Mouse (Mus musculus) MN1 (cell line): ENCODE measurements around the gene Tspan13.

Experiments used
- DNase-seq: peaks from one replicate; pipeline ENCODE4 v3.0.0-alpha.2; 2016; ENCODE audit warnings: low spot score

The Tspan13 gene

DNA sequence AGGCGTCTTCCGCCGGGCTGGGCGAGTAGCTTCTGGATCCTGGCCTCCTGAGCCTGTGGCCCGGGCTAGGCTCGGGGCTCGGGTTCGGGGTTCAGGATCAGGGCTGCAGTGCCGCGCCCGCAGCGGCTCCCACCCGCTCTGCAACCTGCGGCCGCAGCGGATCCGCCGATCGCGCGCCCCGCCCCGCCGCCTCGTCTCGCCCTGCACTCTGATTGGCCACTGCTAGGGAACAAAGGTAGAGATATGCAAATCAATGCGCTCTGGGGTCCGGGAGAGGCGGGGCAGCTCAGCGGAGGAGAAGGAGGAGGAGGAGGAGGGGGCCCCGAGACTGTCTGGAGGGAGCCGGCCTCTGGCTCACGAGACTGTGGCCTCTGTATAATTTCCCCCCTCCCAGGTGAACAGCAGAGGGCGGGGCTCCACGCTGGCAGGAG lies at the start of gene Tspan13:
Gene Tspan13, minus strand, starts transcription at position 153 of the 431 bp plus-strand sequence.
- DNase-seq, result peak; percentile 94

DNA sequence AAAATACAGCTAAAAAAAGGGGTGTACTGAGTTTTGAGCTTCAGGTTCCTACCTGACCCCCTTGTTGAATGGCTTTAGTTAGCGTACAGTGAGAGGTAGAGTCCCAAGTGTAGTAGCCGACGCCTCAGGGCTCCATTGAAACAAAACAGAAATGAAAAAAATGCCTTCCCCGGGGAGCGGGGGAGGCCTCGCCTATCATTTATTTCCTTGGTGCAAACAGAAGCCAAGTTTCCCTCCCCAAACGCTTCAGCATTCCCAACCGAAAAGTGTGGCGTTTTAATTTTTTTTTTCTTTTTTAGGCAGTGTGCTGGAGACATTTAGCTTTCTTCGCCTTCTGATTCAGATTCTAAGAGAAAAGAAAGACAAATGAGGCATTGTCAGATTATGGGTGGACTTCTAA lies 49.7 kb upstream of the Tspan13 start:
- no peak for DNase-seq

DNA sequence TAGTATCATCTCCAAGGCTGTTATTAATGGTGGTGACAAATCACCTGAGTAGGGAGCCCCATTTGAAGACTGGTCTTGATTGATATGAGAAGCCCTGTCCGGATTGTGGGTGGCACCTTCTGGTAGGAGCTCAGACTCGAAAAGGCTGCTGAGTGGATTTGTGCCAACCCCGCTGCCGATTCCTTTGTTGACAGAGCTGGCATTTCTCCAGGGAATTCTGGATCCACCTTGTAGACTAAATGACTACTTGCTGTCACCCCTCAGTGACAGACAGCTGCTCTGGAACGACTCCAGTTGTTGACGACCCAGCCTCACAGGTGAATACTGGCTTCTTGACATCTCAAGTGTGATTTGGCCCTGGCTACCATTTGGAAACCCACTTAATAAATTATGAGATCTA lies 46.9 kb upstream of the Tspan13 start:
- peak; percentile 11 for DNase-seq

DNA sequence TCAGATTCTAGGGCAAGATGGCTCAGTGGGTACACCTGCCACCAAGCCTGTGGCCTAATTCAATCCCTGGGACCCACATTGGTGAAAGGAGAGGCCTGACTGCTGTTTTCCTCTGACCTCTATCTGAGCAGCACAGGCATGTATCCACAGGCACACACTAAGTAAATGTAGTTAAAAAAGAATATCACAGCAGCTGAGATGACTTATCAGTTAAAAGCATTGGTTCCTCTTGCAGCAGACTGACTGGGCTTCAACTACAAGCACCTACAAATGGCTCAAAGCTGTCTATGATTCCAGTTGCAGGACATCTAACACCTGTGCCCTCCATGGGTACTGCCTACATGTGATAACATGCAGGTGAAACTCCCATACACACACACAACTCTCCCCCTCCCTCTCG lies 46.5 kb upstream of the Tspan13 start:
- DNase-seq, result no peak

DNA sequence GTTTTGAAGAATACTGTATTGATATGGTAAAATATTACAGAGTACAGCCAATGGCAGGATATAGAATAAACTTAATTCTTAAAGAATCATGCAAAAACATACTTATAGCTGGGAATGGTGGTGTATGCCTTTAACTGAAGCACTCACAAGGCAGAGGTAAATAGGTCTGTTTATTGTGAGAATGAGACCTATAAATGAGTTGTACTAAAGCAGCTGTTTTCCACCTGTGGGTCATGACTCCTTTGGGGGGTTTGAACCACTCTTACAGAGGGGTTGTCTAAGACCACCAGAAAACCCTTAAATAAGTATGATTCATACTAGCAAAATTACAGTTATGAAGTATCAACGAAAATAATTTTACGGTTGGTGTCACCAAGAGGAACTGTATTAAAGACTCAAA lies 43.1 kb upstream of the Tspan13 start:
- no peak for DNase-seq

DNA sequence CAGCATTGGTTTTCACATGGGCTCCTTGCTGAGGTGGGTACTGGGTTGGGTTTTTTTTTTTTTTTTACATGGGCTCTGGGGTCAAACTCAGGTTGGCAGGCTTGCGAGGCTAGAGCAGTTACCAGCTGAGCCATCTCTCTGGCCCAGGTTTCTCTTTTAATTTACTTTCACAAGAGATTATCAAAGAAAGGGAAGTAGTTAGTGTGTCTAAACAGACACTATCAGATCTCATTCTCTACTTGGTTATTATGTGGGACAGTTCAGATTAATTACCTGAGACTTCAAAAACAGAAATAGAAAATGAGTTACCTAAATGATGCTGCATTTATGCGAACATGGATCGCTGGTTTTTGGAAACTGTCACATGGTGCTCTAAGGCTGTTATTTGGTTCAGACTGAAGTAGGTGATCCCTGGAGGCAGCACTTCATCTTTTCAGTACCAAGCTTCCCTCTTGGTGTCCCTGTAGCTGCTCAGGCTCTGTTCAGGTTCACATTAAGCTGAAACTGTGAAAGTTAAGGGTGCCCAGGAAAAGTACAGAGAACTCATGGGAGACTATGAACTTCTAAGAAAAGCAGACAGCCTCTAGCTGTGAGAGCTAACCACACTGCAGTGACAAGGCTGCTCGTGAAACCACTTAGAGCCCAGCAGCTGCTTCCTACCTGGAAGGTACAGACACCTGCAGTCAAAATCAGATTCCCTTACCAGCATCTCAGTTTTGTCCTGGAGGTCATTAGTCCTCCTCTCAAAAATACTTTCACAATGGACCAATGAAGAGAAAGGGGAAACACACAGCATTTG lies 36.0 kb upstream of the Tspan13 start:
- DNase-seq, result no peak

DNA sequence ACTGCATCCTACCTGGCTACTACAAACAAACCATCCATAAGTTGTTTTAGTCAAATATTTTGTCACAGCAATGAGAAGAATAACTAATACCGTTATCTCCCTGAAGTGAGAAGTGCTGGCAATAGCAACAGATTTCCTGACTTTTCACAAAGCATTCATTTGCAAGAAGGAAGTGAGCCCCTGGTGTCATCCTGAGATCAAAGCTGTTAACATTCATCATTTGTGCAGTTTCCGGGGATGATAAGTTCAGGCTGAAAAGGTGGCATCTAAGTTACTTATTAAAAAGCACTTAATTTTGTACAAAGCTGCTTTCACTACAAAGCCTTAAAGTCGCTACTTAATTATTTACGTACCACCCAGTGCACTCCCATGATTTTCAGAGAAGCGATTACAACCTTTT lies 30.6 kb upstream of the Tspan13 start:
- DNase-seq, result no peak

DNA sequence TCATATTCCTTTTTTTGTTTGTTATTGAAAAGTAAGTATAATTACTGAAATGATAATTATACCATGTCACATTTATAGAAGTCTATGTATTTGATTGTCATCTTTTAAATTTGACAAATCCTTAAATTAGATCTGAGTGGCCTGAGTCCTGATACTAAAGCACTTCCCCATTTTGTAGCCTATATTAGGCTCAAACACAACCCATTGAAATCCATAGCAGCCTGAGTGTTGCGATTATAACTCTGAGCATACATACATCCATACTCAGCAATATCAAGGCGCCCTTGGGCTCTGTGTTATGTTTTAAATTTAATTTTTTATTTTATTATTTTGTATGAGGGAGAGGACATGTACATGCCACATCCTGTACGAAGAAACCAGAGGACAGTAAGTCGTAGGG lies 27.9 kb upstream of the Tspan13 start:
- DNase-seq, result no peak

DNA sequence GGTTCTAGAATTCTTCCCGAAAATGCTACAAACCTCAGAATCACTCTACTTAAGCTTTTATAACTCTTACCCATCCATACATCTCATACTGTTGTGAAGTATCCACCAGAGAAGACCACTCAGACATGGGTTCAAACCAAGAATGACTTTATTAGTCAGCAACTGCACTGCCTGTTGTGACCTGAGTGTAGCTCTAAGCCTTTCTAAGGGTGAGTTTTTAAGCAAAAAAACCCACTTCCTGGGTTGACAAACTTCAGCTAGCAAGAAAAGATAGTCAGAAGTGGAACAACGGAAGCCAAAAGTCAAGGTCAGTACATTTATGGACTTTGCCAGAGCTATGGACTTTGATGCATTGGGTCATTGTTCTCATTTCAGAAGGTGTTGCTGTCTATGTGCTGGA lies 25.2 kb upstream of the Tspan13 start:
- no peak for DNase-seq

DNA sequence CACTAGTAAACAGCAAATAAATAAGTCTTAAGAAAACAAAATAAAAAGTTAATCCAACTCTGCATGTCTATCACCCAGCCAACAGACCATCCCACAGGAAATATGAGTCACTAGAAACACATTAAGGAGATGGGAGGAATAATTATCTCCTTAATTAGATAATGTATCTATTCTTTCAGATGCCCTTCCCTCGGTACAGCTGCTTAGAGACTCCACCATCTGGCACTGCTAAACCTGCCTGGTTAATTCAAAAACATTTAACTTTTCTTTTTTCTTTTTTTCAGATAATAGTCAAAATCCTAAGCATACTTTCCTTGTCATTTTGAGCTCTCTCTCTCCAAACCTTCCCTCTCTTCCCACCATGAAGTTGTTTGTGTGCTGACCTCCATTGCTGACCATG lies 23.6 kb upstream of the Tspan13 start:
- peak; percentile 47 for DNase-seq

DNA sequence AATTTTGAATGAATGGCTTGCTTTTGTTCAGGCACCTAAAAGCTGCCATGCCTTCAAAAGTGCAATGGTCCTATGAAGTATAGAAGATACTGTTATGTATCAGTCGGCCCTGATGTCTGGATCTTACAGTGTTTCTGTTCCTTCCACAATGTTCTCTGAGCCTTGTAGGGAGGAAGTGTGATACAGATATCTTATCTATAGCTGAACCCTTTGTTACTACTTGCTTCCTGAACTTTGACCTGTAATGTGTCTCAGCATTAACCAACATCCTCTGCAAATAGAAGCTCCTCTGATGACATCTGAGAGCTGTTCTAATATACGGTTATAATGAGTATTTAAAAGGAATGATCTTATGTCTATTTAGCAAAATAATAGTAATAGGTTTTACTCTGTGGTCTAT lies 15.4 kb upstream of the Tspan13 start:
- DNase-seq, result no peak

DNA sequence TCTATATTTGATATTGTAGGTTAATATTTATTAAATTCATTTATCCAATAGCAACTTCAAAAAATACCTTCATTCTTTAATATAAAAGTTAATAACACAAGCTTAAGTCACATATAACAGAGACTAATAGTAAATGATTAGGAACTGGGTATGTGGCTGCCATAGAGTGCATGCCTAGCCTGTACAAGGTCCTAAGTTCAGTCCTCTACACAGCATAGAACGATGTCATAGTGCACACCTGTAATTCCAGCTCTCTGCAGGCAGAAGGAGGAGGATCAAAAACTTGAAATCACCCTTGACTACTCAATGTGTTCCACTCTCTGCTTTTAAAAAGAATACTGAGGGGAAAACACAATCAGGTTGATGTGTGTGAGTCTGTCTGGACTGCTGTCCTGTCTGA lies 8.0 kb upstream of the Tspan13 start:
- DNase-seq, result no peak

DNA sequence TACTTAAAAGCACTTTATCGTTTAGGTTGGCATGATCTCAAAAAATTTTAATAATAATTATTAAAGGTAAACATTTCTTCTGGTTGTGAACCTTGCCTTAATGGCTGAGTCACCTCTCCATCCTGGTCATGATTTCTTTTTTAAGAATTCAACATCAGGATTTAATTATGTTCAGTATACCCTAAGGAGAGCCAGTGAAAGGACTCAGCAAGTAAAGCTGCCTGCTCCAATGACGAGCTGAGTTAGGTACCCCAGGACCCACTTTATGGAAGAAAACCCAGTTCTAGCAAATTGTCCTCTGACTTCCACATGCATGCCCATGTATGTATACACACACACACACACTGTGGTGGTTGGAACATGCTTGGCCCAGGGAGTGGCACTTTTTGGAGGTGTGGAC lies 5.3 kb upstream of the Tspan13 start:
- DNase-seq, result no peak

DNA sequence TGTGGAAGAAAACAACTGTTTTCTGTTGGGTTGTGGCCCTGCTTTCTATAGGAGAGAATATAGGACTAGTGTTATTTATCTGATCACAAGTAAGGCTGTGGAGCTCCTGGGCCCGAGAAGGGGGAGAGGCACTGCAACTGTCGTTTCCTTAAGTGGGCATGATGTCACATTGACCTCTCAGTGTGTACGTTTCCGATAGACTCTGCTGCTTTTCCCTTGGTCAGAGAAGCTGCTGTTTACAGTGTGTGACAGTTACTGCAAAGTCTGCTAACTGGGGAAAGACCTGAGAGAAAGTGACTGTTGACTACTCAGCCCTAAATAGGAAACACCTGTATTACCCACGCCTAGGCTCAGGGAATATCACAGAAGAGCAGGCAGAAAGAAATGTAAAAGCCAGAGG lies 3.9 kb upstream of the Tspan13 start:
- DNase-seq, result no peak

DNA sequence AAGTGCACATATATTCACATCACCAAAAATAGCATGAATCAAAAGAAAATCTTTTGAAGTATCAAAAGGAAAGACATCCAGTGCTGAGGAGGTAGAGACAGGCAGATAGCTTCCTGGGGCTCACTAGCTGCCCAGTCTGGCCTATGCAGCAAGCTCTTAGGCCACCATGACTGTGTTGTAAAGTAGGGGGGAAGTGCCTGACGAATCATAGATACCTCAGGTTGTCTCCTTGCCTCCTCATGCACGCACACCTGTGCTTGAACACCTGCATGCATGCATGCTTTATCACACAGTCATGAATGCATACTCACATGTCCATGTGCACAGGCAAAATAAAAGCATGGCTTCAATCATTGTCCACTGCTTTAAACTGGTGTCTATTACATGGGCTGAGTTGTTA lies 2.4 kb upstream of the Tspan13 start:
- no peak for DNase-seq

DNA sequence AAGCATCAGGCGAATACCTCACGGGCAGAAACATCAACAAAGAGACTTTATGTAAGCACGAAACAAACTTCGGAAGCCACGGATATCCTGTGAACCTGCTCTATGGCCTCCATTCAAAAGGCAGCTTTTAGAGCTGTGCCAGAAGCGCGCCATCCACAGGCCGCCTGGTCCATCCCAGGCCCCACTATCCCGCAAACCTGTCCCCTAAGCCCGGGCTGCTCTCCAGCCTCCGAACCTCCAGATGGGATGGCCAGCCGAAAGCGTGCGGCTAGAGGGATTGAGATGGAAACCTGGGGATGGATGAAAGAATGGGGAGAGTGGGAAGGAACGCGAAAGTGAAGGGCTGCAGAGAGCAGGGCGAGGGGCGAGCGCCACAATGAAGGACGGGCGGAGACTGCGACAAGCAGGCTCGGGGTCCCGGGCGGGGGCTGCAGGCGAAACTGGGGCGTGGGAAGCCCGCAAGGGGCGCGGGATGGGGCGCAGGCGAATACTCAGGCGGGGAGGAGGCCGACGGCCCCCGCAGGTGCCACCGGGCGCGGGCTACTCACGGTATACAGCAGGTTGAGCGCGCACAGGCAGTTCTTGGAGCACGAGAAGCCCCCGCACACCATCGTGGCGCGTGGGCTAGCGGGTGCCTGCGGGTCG lies 475 bp downstream of the Tspan13 start:
- peak; percentile 69 for DNase-seq

DNA sequence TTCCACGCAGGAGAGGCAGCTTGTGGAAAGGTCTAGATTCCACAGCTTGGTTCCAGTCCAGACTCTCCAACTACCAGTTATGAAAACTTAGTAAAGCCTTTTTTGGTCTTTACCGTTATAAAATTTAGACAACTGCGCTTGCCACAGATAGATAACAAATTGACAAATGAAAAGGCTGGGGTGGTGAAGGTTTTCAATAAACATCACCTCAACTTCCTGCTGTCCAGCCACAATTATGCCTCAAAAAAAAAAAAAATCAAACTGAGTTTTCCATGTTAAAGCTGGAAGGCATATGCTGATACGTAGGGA lies 1.1 kb downstream of the Tspan13 start:
- DNase-seq, result no peak

DNA sequence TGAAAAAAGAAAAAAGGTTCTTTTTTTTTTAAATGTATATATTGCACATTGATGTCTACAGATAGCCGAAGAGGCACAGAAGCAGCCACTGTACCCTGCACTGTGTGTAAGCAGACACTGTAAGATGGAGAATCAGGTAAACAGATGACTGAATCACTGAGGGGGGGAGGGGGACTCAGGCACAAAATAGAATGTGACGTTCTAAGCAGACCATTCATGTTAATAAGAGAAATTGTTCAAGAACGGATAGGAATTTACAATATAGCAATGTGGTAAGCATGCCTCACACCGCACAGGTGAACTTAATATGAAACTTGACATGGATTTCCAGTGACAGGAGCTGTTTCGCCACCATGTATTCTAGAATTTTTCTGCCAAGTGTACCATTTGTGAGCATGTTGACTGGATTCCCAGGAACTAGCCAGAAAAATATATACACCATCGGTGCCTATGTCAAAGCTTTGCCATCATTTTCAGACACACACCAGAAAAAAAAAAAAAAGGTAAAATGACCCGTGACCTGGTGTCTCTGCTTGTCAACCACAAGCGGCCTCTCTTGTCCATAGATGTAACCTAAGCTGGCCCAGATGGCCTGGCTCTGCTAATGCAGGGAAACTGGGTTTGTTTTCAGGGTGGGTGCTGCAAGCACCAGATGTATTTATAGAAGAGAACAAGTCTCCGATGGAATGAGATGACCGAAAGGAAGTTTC lies 1.6 kb downstream of the Tspan13 start:
- peak; percentile 55 for DNase-seq

DNA sequence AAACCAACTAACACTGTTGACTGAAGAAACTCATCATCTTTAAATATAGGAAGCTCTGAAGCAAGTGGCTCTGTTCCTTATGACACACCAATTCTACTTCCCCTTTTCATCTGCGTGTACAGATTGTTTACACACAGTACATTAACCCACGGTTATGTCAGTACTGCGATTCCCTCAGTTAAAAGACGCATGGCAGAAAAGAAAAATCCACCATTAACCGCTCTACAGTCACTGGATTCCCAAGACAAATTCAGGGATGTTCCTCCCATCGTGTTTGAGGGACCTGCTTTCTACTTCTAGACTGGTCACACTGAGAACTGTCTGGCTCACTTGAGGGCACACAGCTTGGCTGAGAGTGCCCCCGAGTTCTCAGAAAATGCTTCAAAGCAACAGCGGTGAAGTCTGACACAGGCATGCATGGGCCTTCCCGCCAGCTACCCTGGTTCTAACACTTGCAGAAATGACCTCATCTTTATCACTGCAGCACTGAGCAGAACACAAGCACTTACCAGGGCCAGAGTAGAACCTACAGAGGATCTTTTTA lies 2.7 kb downstream of the Tspan13 start:
- DNase-seq, result no peak

DNA sequence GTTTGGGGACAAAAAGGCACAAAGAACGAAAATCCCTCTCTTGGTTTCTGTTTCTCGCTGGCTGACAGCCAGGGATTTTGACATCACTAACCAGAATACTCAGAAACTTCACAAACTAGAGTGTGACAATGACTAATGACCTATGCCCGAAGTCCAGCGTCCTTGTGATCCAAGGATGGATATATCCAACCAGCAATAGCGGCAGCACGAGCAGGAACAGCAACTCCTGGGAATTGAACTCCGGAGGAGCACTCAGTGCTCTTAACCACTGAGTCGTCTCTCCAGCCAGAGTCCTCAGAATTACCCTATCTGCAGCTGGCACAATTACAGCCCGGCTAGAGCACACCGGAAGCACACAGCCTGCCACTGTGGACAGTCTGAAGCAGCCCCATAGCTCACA lies 5.5 kb downstream of the Tspan13 start:
- DNase-seq, result no peak

DNA sequence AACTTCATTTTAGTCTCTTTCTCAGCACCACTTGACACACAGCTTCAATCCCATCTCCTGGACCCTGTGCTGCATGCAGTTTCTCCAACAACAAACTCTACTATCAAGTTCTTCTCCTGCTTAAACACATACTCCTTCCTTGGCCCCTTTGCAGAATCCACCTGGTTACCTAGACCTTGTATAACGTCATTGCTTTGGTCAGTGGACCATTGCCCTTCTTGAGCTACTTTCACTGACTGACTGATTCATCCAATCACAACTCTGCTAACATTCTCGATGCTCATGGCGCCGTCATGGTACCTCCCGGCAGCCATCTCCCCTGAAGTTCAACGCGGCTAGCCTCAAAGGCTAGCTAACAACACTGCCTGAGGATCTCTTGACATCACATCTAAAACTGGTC lies 6.2 kb downstream of the Tspan13 start:
- no peak for DNase-seq

DNA sequence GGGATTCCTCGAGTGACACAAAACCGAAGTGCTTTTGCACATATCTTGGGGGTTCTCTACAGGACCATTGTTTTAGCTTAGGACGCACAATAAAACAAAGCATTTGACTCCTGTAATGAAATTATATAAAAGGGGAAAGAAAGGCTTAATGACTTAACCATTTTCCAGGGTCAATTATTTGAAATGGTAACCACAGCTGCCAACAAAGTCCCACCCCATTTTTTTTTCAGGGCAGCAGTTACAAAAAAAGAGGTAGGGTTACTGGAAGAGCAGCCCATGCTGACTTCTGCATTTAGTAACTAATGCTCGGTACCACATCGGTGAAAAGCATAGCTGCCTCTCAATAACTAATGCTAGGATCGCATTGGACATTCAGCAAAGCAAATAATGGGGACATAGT lies 6.8 kb downstream of the Tspan13 start:
- DNase-seq, result no peak

DNA sequence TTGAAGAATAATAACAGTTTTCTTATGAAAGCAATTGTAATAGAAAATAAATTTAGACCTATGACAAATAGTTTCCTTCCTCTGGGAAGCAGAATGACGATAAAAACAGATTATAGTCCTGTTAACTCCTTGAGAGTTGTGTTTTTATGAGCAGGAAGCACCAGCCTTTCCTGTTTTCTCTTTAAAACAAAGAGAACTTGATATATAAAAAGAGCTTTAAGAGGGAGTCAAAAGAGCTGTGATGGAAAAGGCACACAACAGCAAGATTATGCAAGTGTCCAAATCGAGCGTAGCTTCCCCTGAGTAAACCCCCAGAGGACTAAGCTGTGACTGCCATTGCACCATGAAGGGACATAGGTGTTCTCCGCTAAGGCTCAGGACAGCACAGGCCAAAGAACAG lies 9.9 kb downstream of the Tspan13 start:
- no peak for DNase-seq
